Mouse (Mus musculus): Measurements from ENCODE around the gene Bnc2.

- no peak for TF ChIP-seq CTCF (IDR thresholded peaks at IDR 0.05; ENCODE audit: extremely low read depth, insufficient read depth, insufficient read length, insufficient replicate concordance)
- TF ChIP-seq POLR2A (IDR thresholded peaks at IDR 0.05; ENCODE audit: low read depth, low read length), result no peak
Observed at GRCm38 (mm10) chr4:84324371-84324770, 350.7 kb downstream of the Bnc2 start.
